Mouse (Mus musculus): ENCODE measurements around the gene Homer2.

Gene Homer2

GRCm38 (mm10) chr7:81561211-81561610, 146.1 kb downstream of the Homer2 start:
- in situ Hi-C loops (cut with MboI, MseI), result no loop called here

- in situ Hi-C loops (cut with MboI, MseI), result no loop called here
These were observed 147.0 kb downstream of the Homer2 start for GRCm38 (mm10) chr7:81560101-81561049.

DNA sequence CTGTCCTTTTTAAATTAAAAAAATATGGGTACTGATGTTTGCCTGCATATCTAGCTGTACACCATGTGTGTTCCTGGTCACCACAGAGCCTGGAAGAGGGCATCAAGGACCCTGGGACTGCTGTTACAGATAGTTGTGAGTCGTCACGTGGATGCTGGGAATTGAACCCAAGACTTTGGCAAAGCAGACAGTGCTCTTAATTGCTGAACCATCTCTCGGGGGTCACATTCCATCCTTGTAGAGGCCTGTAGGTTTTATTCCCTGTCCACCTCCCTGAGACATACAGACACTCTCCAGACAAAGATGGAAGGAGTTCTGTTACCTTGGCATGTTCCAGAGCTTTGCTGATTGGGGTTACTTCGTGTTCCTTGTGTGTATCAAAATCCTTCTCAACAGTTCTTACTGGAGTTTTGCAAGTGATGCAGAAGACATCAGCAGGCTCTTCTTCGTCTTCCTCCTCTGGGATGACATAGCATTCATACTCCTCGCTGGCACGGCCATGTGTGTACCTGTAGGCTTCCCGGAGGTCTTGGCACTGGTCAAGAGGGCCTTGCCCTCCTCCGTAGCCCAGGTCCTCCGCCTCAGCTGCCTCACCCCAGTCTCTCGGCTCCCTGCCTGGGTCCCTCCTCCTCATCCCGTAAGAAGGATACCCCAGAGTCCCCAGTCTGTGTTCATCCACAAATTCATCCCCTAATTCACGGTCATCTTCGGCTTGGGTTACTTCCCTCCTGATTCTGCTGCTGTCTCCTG, 147.9 kb downstream of the Homer2 start:
- in situ Hi-C loops (cut with MboI, MseI), result no loop called here

DNA sequence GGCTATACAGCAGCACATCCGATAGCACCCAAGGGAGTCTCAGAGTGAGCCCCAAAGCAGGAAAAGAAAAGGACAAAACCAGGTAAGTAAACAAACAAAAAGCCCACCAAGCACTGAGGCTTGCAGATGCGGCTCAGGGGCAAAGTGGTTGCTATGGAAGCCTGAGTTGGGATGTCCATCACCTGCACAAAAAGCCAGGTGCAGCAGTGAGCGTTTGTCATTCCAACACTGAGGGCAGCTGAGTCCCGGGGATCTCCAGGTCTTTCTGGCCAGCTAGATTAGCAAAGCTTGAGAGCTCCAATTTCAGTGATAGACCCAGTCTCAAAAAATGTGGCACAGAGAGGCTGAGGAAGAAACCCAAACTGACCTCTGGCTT, 149.4 kb downstream of the Homer2 start:
- in situ Hi-C loops (cut with MboI, MseI), result no loop called here

GRCm38 (mm10) chr7:81557252-81557984, 149.9 kb downstream of the Homer2 start:
- in situ Hi-C loops (cut with MboI, MseI), result no loop called here

DNA sequence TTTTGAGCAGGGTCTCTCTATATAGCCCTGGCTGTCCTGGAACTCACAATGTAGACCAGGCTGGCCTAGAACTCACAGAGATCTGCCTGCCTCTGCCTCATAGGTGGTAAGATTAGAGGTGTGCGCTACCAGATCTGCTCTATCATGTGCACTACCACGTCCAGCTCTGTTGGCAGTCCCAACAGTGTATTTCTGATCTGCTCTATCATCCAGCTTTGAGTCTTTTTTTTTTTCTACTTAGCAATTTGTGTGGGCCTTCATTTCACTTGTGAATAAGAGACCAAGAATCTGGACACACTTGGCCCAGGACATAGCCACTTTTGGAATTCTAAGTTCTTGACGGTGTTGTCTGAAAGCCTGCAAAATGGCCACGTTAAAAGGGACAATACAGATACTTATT, 150.5 kb downstream of the Homer2 start:
- in situ Hi-C loops (cut with MboI, MseI), result no loop called here

GRCm38 (mm10) chr7:81554369-81554768, 153.0 kb downstream of the Homer2 start:
- in situ Hi-C loops (cut with MboI, MseI), result no loop called here

- in situ Hi-C loops (cut with MboI, MseI), result no loop called here
These were observed 153.7 kb downstream of the Homer2 start for GRCm38 (mm10) chr7:81553589-81553988.
